Mouse (Mus musculus): ENCODE data around the gene Zcchc3. TPM values are rescaled to one million over a fixed set of nuclear protein-coding genes. Genes with fewer than 3 reads are reported as not detected.

The Zcchc3 gene
- 0.67 TPM for polyA plus RNA-seq (2017; shearing (Covaris generic))

DNA sequence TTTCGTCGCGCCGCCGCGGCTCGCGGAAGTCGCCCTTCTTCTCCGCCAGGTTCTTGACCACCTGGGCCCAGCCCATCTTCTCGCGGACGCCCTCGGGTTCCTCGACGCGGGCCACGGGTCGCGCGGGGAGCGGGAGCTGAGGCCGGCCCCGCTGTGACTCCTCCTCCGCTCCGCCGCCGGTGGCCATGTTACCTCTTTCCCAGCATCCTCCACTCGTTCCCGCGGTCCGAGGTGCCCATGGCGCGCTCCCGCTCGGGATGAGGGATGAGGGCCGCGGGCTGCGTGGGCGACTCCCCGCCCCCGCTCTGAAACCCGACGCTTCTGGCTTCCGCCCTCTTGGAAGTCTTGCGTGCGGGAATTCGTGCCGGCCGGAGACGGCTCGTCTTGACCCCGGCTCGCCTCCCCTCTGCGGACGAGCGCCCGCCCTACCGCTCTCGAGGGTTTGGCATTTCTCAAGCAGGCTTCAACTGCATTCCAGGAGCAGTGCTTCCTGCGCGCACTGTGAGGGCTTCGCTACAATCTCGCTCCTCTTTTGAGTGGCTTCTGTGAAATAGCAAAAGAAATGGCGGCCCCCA, at the start of gene Zcchc3:
Gene Zcchc3 (minus strand): TSS at position 437 of the 575 bp plus-strand sequence.

GRCm38 (mm10) chr2:152415287-152415686, 460 bp upstream of the Zcchc3 start, which contains the start of gene 6820408C15Rik:
TSS of gene 6820408C15Rik (plus strand) at chr2:152415587.

GRCm38 (mm10) chr2:152397680-152398435, 17.0 kb downstream of the Zcchc3 start, which contains the start of gene Sox12:
TSS of gene Sox12 (minus strand) at chr2:152398063.

DNA sequence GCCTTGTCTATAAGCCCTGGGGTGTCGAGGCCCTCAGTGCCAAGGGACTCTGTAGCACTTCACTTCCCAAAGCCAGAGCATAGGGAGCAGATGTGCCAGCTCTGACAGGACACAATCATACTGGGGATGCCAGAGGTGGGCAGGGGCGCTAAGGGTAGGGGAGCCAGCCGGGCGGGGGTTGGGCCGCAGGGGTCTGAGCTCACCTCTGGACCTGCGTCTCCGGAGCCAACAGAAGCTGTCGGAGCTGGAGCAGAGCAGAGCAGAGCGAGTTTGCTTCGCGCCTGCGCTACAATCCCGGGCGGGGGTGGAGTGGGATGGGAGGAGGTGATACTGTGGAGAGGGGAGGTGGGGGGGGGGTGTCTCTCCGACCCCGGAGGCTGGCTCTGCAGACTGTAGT, 38.5 kb downstream of the Zcchc3 start, which contains the start of gene Nrsn2:
Gene Nrsn2 (minus strand): TSS at position 294 of the 397 bp plus-strand sequence.

Other genes with a start within 250 kb of the Zcchc3 start
- 41.7 TPM for gene Csnk2a1, start 188.2 kb downstream of the Zcchc3 start, polyA plus RNA-seq (2017; shearing (Covaris generic))
- 62.9 TPM for gene Tbc1d20, start 121.2 kb downstream of the Zcchc3 start, polyA plus RNA-seq (2017; shearing (Covaris generic))
- gene Rbck1, start 82.4 kb downstream of the Zcchc3 start, polyA plus RNA-seq (2017; shearing (Covaris generic)), result 247 TPM
- 4.6 TPM for gene Trib3, start 71.0 kb downstream of the Zcchc3 start, polyA plus RNA-seq (2017; shearing (Covaris generic))
- gene Nrsn2, start 38.4 kb downstream of the Zcchc3 start, polyA plus RNA-seq (2017; shearing (Covaris generic)), result not detected
- gene Sox12, start 17.0 kb downstream of the Zcchc3 start, polyA plus RNA-seq (2017; shearing (Covaris generic)), result 0.20 TPM
- gene 6820408C15Rik, start 560 bp upstream of the Zcchc3 start, polyA plus RNA-seq (2017; shearing (Covaris generic)), result not detected
- not detected for gene Defb23, start 49.6 kb upstream of the Zcchc3 start, polyA plus RNA-seq (2017; shearing (Covaris generic))
- gene Defb20, start 62.0 kb upstream of the Zcchc3 start, polyA plus RNA-seq (2017; shearing (Covaris generic)), result not detected
- not detected for gene Defb22, start 75.1 kb upstream of the Zcchc3 start, polyA plus RNA-seq (2017; shearing (Covaris generic))
- not detected for gene Defb26, start 96.7 kb upstream of the Zcchc3 start, polyA plus RNA-seq (2017; shearing (Covaris generic))
- not detected for gene Defb28, start 103.2 kb upstream of the Zcchc3 start, polyA plus RNA-seq (2017; shearing (Covaris generic))
- gene Defb29, start 125.1 kb upstream of the Zcchc3 start, polyA plus RNA-seq (2017; shearing (Covaris generic)), result not detected
- not detected for gene Gm17416, start 154.3 kb upstream of the Zcchc3 start, polyA plus RNA-seq (2017; shearing (Covaris generic))
- gene Defb21, start 157.7 kb upstream of the Zcchc3 start, polyA plus RNA-seq (2017; shearing (Covaris generic)), result not detected
- gene Defb19, start 165.3 kb upstream of the Zcchc3 start, polyA plus RNA-seq (2017; shearing (Covaris generic)), result not detected
- not detected for gene Defb45, start 184.4 kb upstream of the Zcchc3 start, polyA plus RNA-seq (2017; shearing (Covaris generic))
- gene Defb36, start 189.3 kb upstream of the Zcchc3 start, polyA plus RNA-seq (2017; shearing (Covaris generic)), result not detected
- not detected for gene Defb25, start 208.0 kb upstream of the Zcchc3 start, polyA plus RNA-seq (2017; shearing (Covaris generic))
- not detected for gene Rem1, start 211.9 kb upstream of the Zcchc3 start, polyA plus RNA-seq (2017; shearing (Covaris generic))

All from effector memory CD4-positive, alpha-beta T cell, adult 5 months (primary cell).